Mouse (Mus musculus): ENCODE data around the gene Zfp423.

The Zfp423 gene

GRCm38 (mm10) chr8:87747142-87747541 lies 212.3 kb downstream of the Zfp423 start:
- in situ Hi-C loops (cut with MseI, MboI) = no loop called here

GRCm38 (mm10) chr8:87746072-87746471 lies 213.3 kb downstream of the Zfp423 start:
- in situ Hi-C loops (cut with MseI, MboI) = no loop called here

GRCm38 (mm10) chr8:87745125-87745698 lies 214.2 kb downstream of the Zfp423 start:
- in situ Hi-C loops (cut with MseI, MboI) = no loop called here

GRCm38 (mm10) chr8:87744556-87744955 lies 214.8 kb downstream of the Zfp423 start:
- in situ Hi-C loops (cut with MseI, MboI) = no loop called here

GRCm38 (mm10) chr8:87742016-87742415 lies 217.4 kb downstream of the Zfp423 start:
- in situ Hi-C loops (cut with MseI, MboI) = no loop called here

- in situ Hi-C loops (cut with MseI, MboI) = no loop called here
Measured at GRCm38 (mm10) chr8:87740946-87741530, 218.4 kb downstream of the Zfp423 start.

GRCm38 (mm10) chr8:87737900-87738299 lies 221.5 kb downstream of the Zfp423 start:
- in situ Hi-C loops (cut with MseI, MboI) = no loop called here

GRCm38 (mm10) chr8:87734902-87735301 lies 224.5 kb downstream of the Zfp423 start:
- in situ Hi-C loops (cut with MseI, MboI) = no loop called here

- in situ Hi-C loops (cut with MseI, MboI) = no loop called here
Measured at GRCm38 (mm10) chr8:87734496-87734895, 224.9 kb downstream of the Zfp423 start.

GRCm38 (mm10) chr8:87731062-87731461 lies 228.3 kb downstream of the Zfp423 start:
- in situ Hi-C loops (cut with MseI, MboI) = no loop called here

GRCm38 (mm10) chr8:87723015-87723414 lies 236.4 kb downstream of the Zfp423 start:
- in situ Hi-C loops (cut with MseI, MboI) = no loop called here

GRCm38 (mm10) chr8:87719137-87719815 lies 240.1 kb downstream of the Zfp423 start:
- in situ Hi-C loops (cut with MseI, MboI) = loop anchor here in 1 of 2 experiments (10.0 kb wide), 1 partner anchor 306 kb away; no protein-coding TSS in a partner anchor

GRCm38 (mm10) chr8:87717445-87717844 lies 241.9 kb downstream of the Zfp423 start:
- in situ Hi-C loops (cut with MseI, MboI) = loop anchor here in 1 of 2 experiments (10.0 kb wide), 1 partner anchor 307 kb away; no protein-coding TSS in a partner anchor

- in situ Hi-C loops (cut with MseI, MboI) = loop anchor here in 1 of 2 experiments (10.0 kb wide), 1 partner anchor 308 kb away; no protein-coding TSS in a partner anchor
Measured at GRCm38 (mm10) chr8:87716726-87717248, 242.6 kb downstream of the Zfp423 start.

- in situ Hi-C loops (cut with MseI, MboI) = loop anchor here in 1 of 2 experiments (10.0 kb wide), 1 partner anchor 309 kb away; no protein-coding TSS in a partner anchor
Measured at GRCm38 (mm10) chr8:87715731-87716682, 243.4 kb downstream of the Zfp423 start.

GRCm38 (mm10) chr8:87713946-87714345 lies 245.4 kb downstream of the Zfp423 start:
- in situ Hi-C loops (cut with MseI, MboI) = loop anchor here in 1 of 2 experiments (10.0 kb wide), 1 partner anchor 311 kb away; no protein-coding TSS in a partner anchor

GRCm38 (mm10) chr8:87711955-87712354 lies 247.4 kb downstream of the Zfp423 start:
- in situ Hi-C loops (cut with MseI, MboI) = loop anchor here in 1 of 2 experiments (10.0 kb wide), 1 partner anchor 313 kb away; no protein-coding TSS in a partner anchor

GRCm38 (mm10) chr8:87708127-87708637 lies 251.2 kb downstream of the Zfp423 start:
- in situ Hi-C loops (cut with MseI, MboI) = no loop called here

GRCm38 (mm10) chr8:87707176-87707575 lies 252.2 kb downstream of the Zfp423 start:
- in situ Hi-C loops (cut with MseI, MboI) = no loop called here

GRCm38 (mm10) chr8:87704756-87705155 lies 254.6 kb downstream of the Zfp423 start:
- in situ Hi-C loops (cut with MseI, MboI) = no loop called here

- in situ Hi-C loops (cut with MseI, MboI) = no loop called here
Measured at GRCm38 (mm10) chr8:87702790-87703311, 256.5 kb downstream of the Zfp423 start.
